27 mouse cellular contexts compared by ENCODE assay signal in genomic region chr1:173227081-173227480, GRCm38 (mm10). TPM values are rescaled to one million over a fixed set of nuclear protein-coding genes. Genes with fewer than 3 reads are reported as not detected.
DNase-seq lines count a peak whose midpoint lies in the region; ATAC-seq and TF ChIP-seq lines count a peak whose summit lies in the region.
"Had no signal": no experiment of that assay in that cellular context is flagged by ENCODE, and none has a peak within 500 bp of the region (broad histone marks: within the 10 kb centered on the region; RNA-seq: fewer than 3 reads in every experiment).

Fcer1a (minus strand) TSS chr1:173227214.

- no peaks in the 10 kb centered on the region for H3K27me3 ChIP-seq in CH12.LX (replicated peaks)
- no peaks in the 10 kb centered on the region for H3K27me3 ChIP-seq in heart, adult 2 months (ENCODE audit: control insufficient read depth, insufficient read depth, low read length)
- H3K27me3 ChIP-seq: embryonic facial prominence, embryonic 13.5 days; embryonic facial prominence, embryonic 15.5 days; forebrain, embryonic 12.5 days; Patski had no signal

- TF ChIP-seq RAD21 in CH12.LX (IDR thresholded peaks at IDR 0.05; ENCODE audit: low read depth, low read length): no peak

- no peak within 1 kb of the TSS for H3K4me3 ChIP-seq in CH12.LX (replicated peaks in 1 of 3; ENCODE audit: low read depth in 2 of 3, low read length in 2 of 3, poor library complexity in 1 of 3)
- no peak within 1 kb of the TSS for H3K4me3 ChIP-seq in heart, adult 2 months
- H3K4me3 ChIP-seq: embryonic facial prominence, embryonic 13.5 days; embryonic facial prominence, embryonic 15.5 days; erythroblast, embryonic 14.5 days; forebrain, embryonic 10.5 days; forebrain, embryonic 12.5 days had no signal

- H3K9me3 ChIP-seq in CH12.LX (replicated peaks; ENCODE audit: low read length): no peaks in the 10 kb centered on the region
- H3K9me3 ChIP-seq: embryonic facial prominence, embryonic 13.5 days; embryonic facial prominence, embryonic 15.5 days; forebrain, embryonic 10.5 days; forebrain, embryonic 12.5 days had no signal

- ATAC-seq in common myeloid progenitor, adult 5-6 weeks (replicated peaks; ENCODE audit: low read depth, poor library complexity, severe bottlenecking): peak; percentile 47; the same call in 1 of the 2 replicates
- ATAC-seq in megakaryocyte progenitor cell, adult 5-6 weeks (replicated peaks; ENCODE audit: poor library complexity): peak; percentile 39
- no peak for ATAC-seq in monocyte, adult 5-6 weeks (replicated peaks; ENCODE audit: insufficient number of reproducible peaks, low FRiP score, low TSS enrichment, poor library complexity, severe bottlenecking)
- no peak for ATAC-seq in activated CD4-positive, CD25-positive, alpha-beta regulatory T cell, adult 4 months
- ATAC-seq: CD4-positive, CD25-positive, alpha-beta regulatory T cell, adult 4 months; forebrain, embryonic 14.5 days; forebrain, embryonic 16.5 days; Patski had no signal

- no peak for TF ChIP-seq EP300 in CH12.LX (IDR thresholded peaks at IDR 0.05; ENCODE audit: low read length)
- no peak for TF ChIP-seq EP300 in heart, adult 2 months (IDR thresholded peaks at IDR 0.05; ENCODE audit: insufficient read depth, low read depth, low read length)

- dilution Hi-C loops in CH12.LX (cut with MboI; ENCODE audit: extremely low pct_ligation_motif_present, extremely low pct_unique_long_range_greater_than_20kb, low sequenced_read_pairs): no loop called here

- no peak within 1 kb of the TSS for H3K9ac ChIP-seq in CH12.LX (ENCODE audit: insufficient read depth, low read depth)
- H3K9ac ChIP-seq in heart, adult 2 months (ENCODE audit: low read depth, low read length): no peak within 1 kb of the TSS
- H3K9ac ChIP-seq: embryonic facial prominence, embryonic 13.5 days; embryonic facial prominence, embryonic 15.5 days; forebrain, embryonic 12.5 days had no signal

- in situ Hi-C loops in CH12.LX (cut with MboI; ENCODE audit: low pct_ligation_motif_present, low pct_unique_long_range_greater_than_20kb, low sequenced_read_pairs): no loop called here

- intact Hi-C loops in heart, adult 2 months (cut with DNase I): no loop called here

- no peak for TF ChIP-seq CTCF in CH12.LX (conservative IDR thresholded peaks at IDR 0.05 in 1 of 2, IDR thresholded peaks at IDR 0.05 in 1 of 2; ENCODE audit: low read depth in 2 of 2, low read length in 2 of 2)
- TF ChIP-seq CTCF in heart, adult 2 months (IDR thresholded peaks at IDR 0.05): no peak

- H3K4me1 ChIP-seq in CH12.LX (ENCODE audit: control insufficient read depth in 1 of 2, insufficient read depth in 2 of 2): peaks cover 0 to 13% of the 10 kb centered on the region in 2 experiments; a peak in 2 of 4 replicates
- no peaks in the 10 kb centered on the region for H3K4me1 ChIP-seq in heart, adult 2 months (ENCODE audit: control insufficient read depth, insufficient read depth, low read length)
- H3K4me1 ChIP-seq: embryonic facial prominence, embryonic 13.5 days; embryonic facial prominence, embryonic 15.5 days; forebrain, embryonic 10.5 days; forebrain, embryonic 12.5 days had no signal

- TF ChIP-seq POLR2A in CH12.LX (IDR thresholded peaks at IDR 0.05; ENCODE audit: low read depth, low read length): no peak
- no peak for TF ChIP-seq POLR2A in heart, adult 2 months (IDR thresholded peaks at IDR 0.05; ENCODE audit: insufficient read depth, low read depth, low read length)

- DNase-seq in CH12.LX (ENCODE audit: extremely low read depth): peak; percentile 30
- no peak for DNase-seq in cerebellum, postnatal 14 days
- no peak for DNase-seq in heart, adult 2 months
- DNase-seq: adrenal gland, postnatal 14 days; adrenal gland, postnatal 36 days; B cell, adult 2 months; cerebellum, adult 11-12 months; cerebellum, adult 2 months; cerebellum, adult 9-10 months; cerebellum, postnatal 10 days; embryo, embryonic 11 days had no signal

- H3K36me3 ChIP-seq in CH12.LX (replicated peaks in 1 of 2; ENCODE audit: control insufficient read depth in 1 of 2, insufficient read depth in 1 of 2, low read length in 1 of 2): no peaks in the 10 kb centered on the region
- H3K36me3 ChIP-seq in heart, adult 2 months (ENCODE audit: control insufficient read depth, insufficient read depth, low read length): no peaks in the 10 kb centered on the region
- H3K36me3 ChIP-seq: embryonic facial prominence, embryonic 13.5 days; embryonic facial prominence, embryonic 15.5 days; forebrain, embryonic 10.5 days; forebrain, embryonic 12.5 days had no signal

- H3K27ac ChIP-seq in CH12.LX (ENCODE audit: insufficient read depth, low read depth): no peak within 1 kb of the TSS
- H3K27ac ChIP-seq in heart, adult 2 months: no peak within 1 kb of the TSS
- H3K27ac ChIP-seq: embryonic facial prominence, embryonic 13.5 days; embryonic facial prominence, embryonic 15.5 days; forebrain, embryonic 10.5 days; forebrain, embryonic 12.5 days had no signal

- H3K4me2 ChIP-seq in CH12.LX (ENCODE audit: insufficient read depth, low read depth, poor library complexity, severe bottlenecking): no peak within 1 kb of the TSS
- H3K4me2 ChIP-seq: embryonic facial prominence, embryonic 13.5 days; embryonic facial prominence, embryonic 15.5 days; forebrain, embryonic 12.5 days had no signal

- no peaks in the 10 kb centered on the region for H3K79me2 ChIP-seq in CH12.LX (replicated peaks; ENCODE audit: control insufficient read depth, extremely low read depth, insufficient read depth, poor library complexity, severe bottlenecking)
- H3K79me2 ChIP-seq in heart, adult 2 months (replicated peaks; ENCODE audit: control insufficient read depth, insufficient read depth, low read length): no peaks in the 10 kb centered on the region

- WGBS in heart, adult 2 months: 51% methylated on average over 2 of the region's 2 CpGs

TF ChIP-seq in CH12.LX, 34 proteins besides CTCF, POLR2A, EP300 and RAD21:
- TF ChIP-seq JUN (IDR thresholded peaks at IDR 0.05; ENCODE audit: insufficient read depth, low read depth, low read length) (no peak), MAFK (IDR thresholded peaks at IDR 0.05; ENCODE audit: insufficient replicate concordance, low read length) (no peak)
TF ChIP-seq in CH12.LX: peak in this region for 0.

RNA-seq across cellular contexts. Expression of gene Fcer1a, which starts in this region (rescaled TPM):
- not detected in 2 replicates for total RNA-seq in CH12.LX (2012; rRNA removed)
- total RNA-seq in CH12.LX (2014; rRNA removed): not detected in 2 replicates
- polyA plus RNA-seq in CH12.LX (2012; ENCODE audit: insufficient read length, low read depth): not detected in 2 replicates
- 1.7 and 5.8 TPM in 2 replicates for total RNA-seq in common myeloid progenitor, adult 5-6 weeks (2017)
- total RNA-seq in megakaryocyte progenitor cell, adult 5-6 weeks (2015): 7.9 and 8.0 TPM in 2 replicates
- 0.74 and 3.7 TPM in 2 replicates for total RNA-seq in megakaryocyte progenitor cell, adult 5-6 weeks (2017)
- total RNA-seq in monocyte, adult 5-6 weeks (2017): 4.8 to 56.5 TPM (median 29.0 TPM) in 3 replicates
- not detected for polyA plus RNA-seq in activated CD4-positive, CD25-positive, alpha-beta regulatory T cell, adult 4 months (2017; shearing (Covaris generic))
- under 1 TPM in 1 of 2 experiments, not detected in 1; 0.29 TPM for total RNA-seq in heart, adult 2 months (2021)
- polyA plus RNA-seq in heart, adult 2 months (2012; rRNA removed): 0.29 and 0.31 TPM in 2 replicates
- total RNA-seq: adrenal gland, postnatal 14 days; ES-E14 had no signal
- polyA plus RNA-seq: CD4-positive, CD25-positive, alpha-beta regulatory T cell, adult 4 months; cerebellum, adult 2 months; embryonic facial prominence, embryonic 11.5 days; embryonic facial prominence, embryonic 13.5 days; erythroblast, embryonic 14.5 days; forebrain, embryonic 10.5 days; forebrain, embryonic 12.5 days; forebrain, embryonic 14.5 days; forebrain, embryonic 16.5 days; frontal cortex, adult 2 months; Patski had no signal

Comparison
In these comparisons a context has a peak if more than half of its experiments do, and no peak if none do; other contexts are left out.
1. Peak in DNase-seq in CH12.LX; RNA of the gene not detected or under 1 TPM.
2. ATAC-seq: peak in common myeloid progenitor, adult 5-6 weeks (single experiment) and megakaryocyte progenitor cell, adult 5-6 weeks (single experiment); none in monocyte, adult 5-6 weeks (single experiment) and activated CD4-positive, CD25-positive, alpha-beta regulatory T cell, adult 4 months (single experiment).